Mouse (Mus musculus) cortical plate, adult 2 months (tissue): ENCODE measurements around the gene Ptch2.

Experiments
- CTCF ChIP-seq: fragments of 200-500 bp; IDR thresholded peaks from 2 replicates; pipeline ENCODE4 v1.5.1; 2011; ENCODE audit warnings: mild to moderate bottlenecking, control low read depth, low read length; ENCODE audit not compliant: insufficient read depth; ENCODE audit errors: extremely low read depth
- POLR2A ChIP-seq: fragments of 200-500 bp; IDR thresholded peaks from 2 replicates; pipeline ENCODE4 v1.6.1; 2011; ENCODE audit warnings: mild to moderate bottlenecking, low read length, control low read depth; ENCODE audit not compliant: insufficient read depth; ENCODE audit errors: extremely low read depth

GRCm38 (mm10) chr4:117095551-117096452 lies at the start of gene Ptch2:
- no peak for TF ChIP-seq CTCF
- no peak for TF ChIP-seq POLR2A
